Mouse (Mus musculus) adrenal gland, postnatal 36 days (tissue): ENCODE data around the gene Dpp9. TPM values are rescaled to one million over a fixed set of nuclear protein-coding genes. Genes with fewer than 3 reads are reported as not detected.

Experiments
- DNase-seq, 2 experiments: peaks; one replicate each; pipeline ENCODE4 v3.0.0; 2021; ENCODE audit warnings: mixed read lengths in 1 of 2
- microRNA-seq: library from miRNA; unstranded; fragments of <30 nt; microRNA quantifications from one replicate; pipeline ENCODE4 v1.2.0, GENCODE M21; 2021
- total RNA-seq, 2 experiments: library from RNA; stranded (reverse); gene quantifications; 2 replicates each; pipeline ENCODE4 v1.2.3; 2021

Gene Dpp9
- total RNA-seq, 2 experiments from 2014 or later = 35.5 to 41.0 TPM

- DNase-seq = peak; percentile 74 to 79
These were observed 78.7 kb downstream of the Dpp9 start, which contains the start of gene Sema6b for GRCm38 (mm10) chr17:56139858-56140595. Gene Sema6b (minus strand): TSS chr17:56140343.

DNA sequence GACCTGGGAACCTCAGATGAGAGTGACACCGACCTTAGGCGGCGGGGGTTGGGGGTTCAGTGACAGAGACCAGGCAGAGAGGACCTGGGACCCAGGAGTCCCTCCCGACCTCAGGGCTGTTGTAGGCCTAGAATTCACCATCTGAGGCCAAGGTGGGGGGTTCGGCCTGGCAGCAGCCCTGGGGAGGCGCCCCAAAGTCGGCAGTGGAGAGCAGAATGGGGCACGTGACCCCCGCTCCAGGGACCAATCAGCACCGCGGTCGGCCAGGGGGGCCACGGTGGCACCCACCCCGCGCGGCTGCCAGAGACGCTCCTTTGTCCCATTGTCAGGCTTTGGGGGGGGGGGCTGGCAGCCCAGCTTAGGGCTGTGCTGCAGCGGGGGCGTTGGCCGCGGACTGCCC lies 79.3 kb downstream of the Dpp9 start:
- no peak for DNase-seq

DNA sequence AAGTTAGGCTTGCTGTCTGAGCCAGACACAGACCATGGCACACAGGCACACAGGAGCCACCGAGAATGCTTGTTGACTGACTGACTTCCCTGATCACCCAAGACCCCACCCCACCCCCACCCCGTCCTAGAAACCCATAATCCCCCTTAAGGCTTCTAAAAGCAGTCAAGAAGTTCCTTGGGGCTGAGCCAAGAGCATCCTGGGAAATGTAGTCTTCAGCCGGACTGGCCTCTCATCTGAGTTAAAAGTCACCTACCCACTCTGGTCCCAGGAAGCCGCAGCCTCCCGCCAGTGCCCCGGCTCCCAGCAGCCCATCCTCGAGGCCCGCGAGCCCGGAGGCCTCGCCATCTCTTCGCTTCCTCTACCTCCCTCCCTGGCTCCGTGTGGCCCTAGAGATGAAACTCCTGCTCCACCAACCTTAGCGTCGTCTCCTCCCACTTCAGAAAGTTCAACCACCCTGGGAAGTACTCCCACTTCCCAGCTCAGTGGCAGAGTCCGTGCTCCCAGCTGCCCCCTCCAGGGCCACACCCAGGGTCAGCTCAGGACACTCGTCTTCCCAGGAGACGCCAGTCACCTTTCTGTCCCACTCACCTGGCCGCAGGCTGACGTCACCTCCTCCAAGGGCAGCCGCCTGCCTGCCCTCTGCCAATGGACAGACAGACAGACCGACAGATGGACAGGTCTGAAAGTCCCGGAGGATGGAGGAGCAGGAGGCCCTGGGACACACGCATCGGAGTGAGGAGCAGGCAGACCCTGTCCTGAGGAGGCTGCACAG lies 80.7 kb downstream of the Dpp9 start:
- DNase-seq = no peak

Small RNAs within 50 kb of the gene (microRNA-seq; reads per million reads assigned to microRNA genes)
- gene Gm44397 (not detected), gene Mir7b (3,450 reads per million, percentile 89 among the genes with 10 or more reads in this experiment)

Other genes with a start within 250 kb of the Dpp9 start
- gene Shd, start 248.4 kb downstream of the Dpp9 start, total RNA-seq = under 1 TPM; 0.50 to 0.99 TPM
- gene Fsd1, start 232.4 kb downstream of the Dpp9 start, total RNA-seq = 1 to 10 TPM; 1.1 to 1.3 TPM
- 1 to 10 TPM; 5.1 to 7.6 TPM for gene Stap2, start 213.3 kb downstream of the Dpp9 start, total RNA-seq
- 100 to 1,000 TPM in 1 of 2 experiments, 10 to 100 TPM in 1; 79.6 to 104 TPM for gene Mpnd, start 213.2 kb downstream of the Dpp9 start, total RNA-seq
- gene Sh3gl1, start 182.3 kb downstream of the Dpp9 start, total RNA-seq = 10 to 100 TPM; 49.0 to 49.7 TPM
- 1 to 10 TPM; 3.5 to 4.7 TPM for gene Chaf1a, start 178.5 kb downstream of the Dpp9 start, total RNA-seq
- 10 to 100 TPM; 73.3 to 86.1 TPM for gene Ubxn6, start 143.9 kb downstream of the Dpp9 start, total RNA-seq
- 10 to 100 TPM; 59.9 to 62.0 TPM for gene Hdgfl2, start 139.3 kb downstream of the Dpp9 start, total RNA-seq
- 10 to 100 TPM; 75.1 to 86.5 TPM for gene Plin4, start 109.1 kb downstream of the Dpp9 start, total RNA-seq
- gene Plin5, start 101.3 kb downstream of the Dpp9 start, total RNA-seq = 10 to 100 TPM; 36.7 to 62.1 TPM
- 10 to 100 TPM; 15.5 to 31.3 TPM for gene Lrg1, start 96.9 kb downstream of the Dpp9 start, total RNA-seq
- 10 to 100 TPM in 1 of 2 experiments, 1 to 10 TPM in 1; 6.4 to 10.0 TPM for gene Sema6b, start 78.6 kb downstream of the Dpp9 start, total RNA-seq
- gene Tnfaip8l1, start 56.4 kb downstream of the Dpp9 start, total RNA-seq = 1 to 10 TPM; 3.9 to 4.0 TPM
- gene Mydgf, start 35.0 kb downstream of the Dpp9 start, total RNA-seq = 10 to 100 TPM; 60.0 to 61.1 TPM
- gene Fem1a, start 37.9 kb upstream of the Dpp9 start, total RNA-seq = 10 to 100 TPM; 28.7 to 30.8 TPM
- 10 to 100 TPM; 21.1 to 23.1 TPM for gene Ticam1, start 57.9 kb upstream of the Dpp9 start, total RNA-seq
- gene Plin3, start 74.0 kb upstream of the Dpp9 start, total RNA-seq = 100 to 1,000 TPM in 1 of 2 experiments, 10 to 100 TPM in 1; 51.4 to 106 TPM
- gene Arrdc5, start 81.4 kb upstream of the Dpp9 start, total RNA-seq = not detected
- gene Uhrf1, start 84.4 kb upstream of the Dpp9 start, total RNA-seq = 1 to 10 TPM; 5.9 to 9.4 TPM
- 10 to 100 TPM; 38.1 to 39.9 TPM for gene Kdm4b, start 107.2 kb upstream of the Dpp9 start, total RNA-seq